Mouse (Mus musculus): ENCODE results near the gene Vsig8. TPM values are rescaled to one million over a fixed set of nuclear protein-coding genes. Genes with fewer than 3 reads are reported as not detected.

The Vsig8 gene
- polyA plus RNA-seq, 1 experiment from 2014 or later, result 0.08 TPM

DNA sequence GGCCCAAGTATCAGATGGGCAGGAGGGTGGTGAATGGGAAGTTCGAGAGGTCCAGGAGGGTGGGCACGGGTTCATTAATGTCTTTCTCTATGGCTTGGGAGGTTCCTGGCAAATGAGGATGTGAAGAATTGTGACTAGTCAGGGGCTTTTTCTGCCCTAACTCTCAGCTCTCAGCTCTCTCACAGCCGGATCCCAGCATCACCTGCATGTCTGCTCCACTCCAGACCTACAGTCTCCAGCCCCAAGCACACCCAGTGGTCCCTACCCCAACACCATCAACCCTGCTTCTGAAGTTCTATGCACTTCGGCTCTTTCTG is 41.6 kb upstream of the Vsig8 start:
- ATAC-seq (ENCODE audit: low FRiP score) (no peak), DNase-seq (ENCODE audit: low spot score, missing footprints) (no peak)
- H3K9ac ChIP-seq (ENCODE audit: low read length), result no peak overlapping the region
- no peaks in the 10 kb centered on the region for H3K36me3 ChIP-seq (ENCODE audit: control insufficient read depth, insufficient read depth, low read length)
- H3K27me3 ChIP-seq (ENCODE audit: control insufficient read depth, insufficient read depth, low read length), result no peaks in the 10 kb centered on the region
- no peak overlapping the region for H3K4me3 ChIP-seq (ENCODE audit: low read depth, low read length)
- 81% methylated on average over 4 of the region's 4 CpGs for WGBS
- H3K4me1 ChIP-seq (ENCODE audit: control insufficient read depth, insufficient read depth, low read length), result no peaks in the 10 kb centered on the region
- H3K9me3 ChIP-seq (ENCODE audit: control insufficient read depth, low read length), result no peaks in the 10 kb centered on the region
- H3K4me2 ChIP-seq, result no peak overlapping the region
- H3K27ac ChIP-seq (ENCODE audit: low read depth, low read length), result no peak overlapping the region

DNA sequence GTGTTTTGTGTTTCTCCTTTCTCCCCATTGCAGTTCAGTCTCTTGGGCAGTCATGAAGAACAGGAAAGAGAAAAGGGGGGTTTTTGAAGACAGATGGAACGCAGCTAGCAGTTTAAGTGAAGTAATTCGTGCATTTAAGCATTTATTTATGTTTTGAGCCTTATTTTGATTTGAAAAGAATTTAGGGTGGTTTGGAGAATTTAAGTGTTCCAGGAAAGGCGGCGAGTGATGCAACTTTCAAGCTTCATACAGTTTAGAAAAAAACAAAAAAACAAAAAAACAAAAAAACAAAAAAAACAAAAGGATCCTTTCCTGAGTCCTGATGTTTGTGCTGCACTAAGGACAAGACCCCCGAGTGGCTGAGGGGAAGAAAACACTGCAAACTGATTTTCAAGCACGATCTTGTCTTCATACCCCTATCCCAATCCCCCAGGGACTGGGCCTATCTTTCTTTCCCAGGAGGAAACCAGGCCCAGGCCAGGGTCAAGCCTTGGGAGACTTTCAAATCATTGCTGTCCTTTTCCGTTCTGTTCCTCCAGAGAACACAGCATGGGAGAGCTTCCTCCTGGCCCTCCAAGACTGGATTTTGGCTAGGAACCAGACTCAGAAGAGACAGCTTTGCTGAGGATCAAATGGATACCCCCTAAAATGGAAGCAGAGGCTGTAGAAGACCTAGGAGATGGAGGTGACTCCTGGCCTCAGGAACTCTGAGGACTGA is 41.0 kb upstream of the Vsig8 start:
- Histone ChIP-seq H3K4me1 (ENCODE audit: control insufficient read depth, insufficient read depth, low read length) (no peaks in the 10 kb centered on the region), H3K27ac (ENCODE audit: low read depth, low read length) (no peak overlapping the region), H3K27me3 (ENCODE audit: control insufficient read depth, insufficient read depth, low read length) (no peaks in the 10 kb centered on the region), H3K4me2 (no peak overlapping the region), H3K4me3 (ENCODE audit: low read depth, low read length) (no peak overlapping the region), H3K9ac (ENCODE audit: low read length) (no peak overlapping the region), H3K36me3 (ENCODE audit: control insufficient read depth, insufficient read depth, low read length) (no peaks in the 10 kb centered on the region), H3K9me3 (ENCODE audit: control insufficient read depth, low read length) (no peaks in the 10 kb centered on the region)
- ATAC-seq (ENCODE audit: low FRiP score) (no peak), DNase-seq (ENCODE audit: low spot score, missing footprints) (no peak)
- 84% methylated on average over 7 of the region's 7 CpGs for WGBS

DNA sequence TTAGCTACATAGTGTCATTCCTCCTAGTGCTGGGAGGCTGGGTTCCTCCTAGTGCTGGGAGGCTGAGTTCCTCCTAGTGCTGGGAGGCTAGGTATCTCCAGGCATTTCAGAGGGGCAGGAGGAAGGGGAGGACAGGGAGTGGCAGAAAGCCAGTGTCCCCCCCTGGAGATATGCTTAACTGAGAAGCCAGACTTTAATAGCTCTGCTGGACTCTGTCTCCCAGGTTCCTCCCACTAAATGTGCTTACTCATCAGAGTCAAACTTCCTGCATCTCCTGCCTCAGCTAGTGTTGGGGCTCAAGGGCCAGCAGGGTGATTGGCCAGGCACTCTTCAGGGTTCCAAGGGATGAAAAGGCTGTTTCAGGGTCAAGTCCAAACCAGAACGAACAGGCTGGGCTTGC is 40.3 kb upstream of the Vsig8 start:
- DNase-seq (ENCODE audit: low spot score, missing footprints) (no peak), ATAC-seq (ENCODE audit: low FRiP score) (no peak)
- H3K36me3 ChIP-seq (ENCODE audit: control insufficient read depth, insufficient read depth, low read length), result no peaks in the 10 kb centered on the region
- H3K4me3 ChIP-seq (ENCODE audit: low read depth, low read length), result no peak overlapping the region
- WGBS, result 86% methylated on average over 1 of the region's 1 CpGs
- H3K4me1 ChIP-seq (ENCODE audit: control insufficient read depth, insufficient read depth, low read length), result no peaks in the 10 kb centered on the region
- no peaks in the 10 kb centered on the region for H3K9me3 ChIP-seq (ENCODE audit: control insufficient read depth, low read length)
- no peak overlapping the region for H3K4me2 ChIP-seq
- H3K27ac ChIP-seq (ENCODE audit: low read depth, low read length), result no peak overlapping the region
- H3K27me3 ChIP-seq (ENCODE audit: control insufficient read depth, insufficient read depth, low read length), result no peaks in the 10 kb centered on the region
- H3K9ac ChIP-seq (ENCODE audit: low read length), result no peak overlapping the region

DNA sequence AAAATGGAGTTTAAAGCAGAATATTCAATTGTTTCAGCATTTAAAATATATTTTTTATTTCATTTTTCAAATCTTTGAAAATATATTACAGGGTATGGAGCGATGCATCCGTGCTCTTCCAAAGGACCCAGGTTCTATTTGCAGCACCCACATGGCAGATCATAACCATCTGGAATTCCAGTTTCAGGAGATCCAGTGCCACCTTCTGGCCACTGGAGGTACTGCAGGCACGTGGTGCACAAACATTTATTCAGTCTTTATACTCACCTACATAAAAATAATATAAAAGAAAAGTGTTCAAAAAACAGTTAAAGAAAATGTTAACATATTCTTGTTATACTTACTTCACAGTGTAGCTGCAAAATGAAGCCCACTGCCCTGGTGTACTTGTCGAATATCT is 37.7 kb upstream of the Vsig8 start:
- Histone ChIP-seq H3K36me3 (ENCODE audit: control insufficient read depth, insufficient read depth, low read length) (no peaks in the 10 kb centered on the region), H3K27me3 (ENCODE audit: control insufficient read depth, insufficient read depth, low read length) (no peaks in the 10 kb centered on the region), H3K9me3 (ENCODE audit: control insufficient read depth, low read length) (no peaks in the 10 kb centered on the region), H3K4me1 (ENCODE audit: control insufficient read depth, insufficient read depth, low read length) (0 out of 2 replicates have a peak, but pooled peaks cover 5% of the 10 kb centered on the region), H3K4me3 (ENCODE audit: low read depth, low read length) (no peak overlapping the region), H3K27ac (ENCODE audit: low read depth, low read length) (no peak overlapping the region), H3K9ac (ENCODE audit: low read length) (no peak overlapping the region), H3K4me2 (no peak overlapping the region)
- DNase-seq (ENCODE audit: low spot score, missing footprints) (no peak), ATAC-seq (ENCODE audit: low FRiP score) (no peak)
- 73% methylated on average over 4 of the region's 4 CpGs for WGBS

DNA sequence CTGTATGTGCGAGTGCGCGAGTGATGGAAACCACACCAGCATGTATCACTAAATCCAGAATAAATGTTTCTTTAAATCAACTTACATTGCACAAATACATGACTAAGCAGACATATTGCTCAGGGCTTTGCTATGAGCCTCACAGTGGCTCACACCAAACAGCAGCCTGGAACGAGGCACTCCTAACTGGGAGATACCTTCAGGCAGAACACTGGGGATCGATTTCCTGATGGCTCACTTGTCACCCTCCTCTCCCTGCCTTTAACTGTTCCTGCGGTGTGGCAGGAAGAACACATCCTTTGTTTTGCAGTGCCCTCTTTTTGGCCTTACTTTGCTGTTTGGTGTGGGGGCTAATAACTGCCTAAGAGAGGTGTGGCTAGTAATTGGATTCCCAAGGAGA is 36.1 kb upstream of the Vsig8 start:
- 70% methylated on average over 6 of the region's 6 CpGs for WGBS
- no peak overlapping the region for H3K4me2 ChIP-seq
- no peaks in the 10 kb centered on the region for H3K27me3 ChIP-seq (ENCODE audit: control insufficient read depth, insufficient read depth, low read length)
- no peak overlapping the region for H3K27ac ChIP-seq (ENCODE audit: low read depth, low read length)
- H3K9ac ChIP-seq (ENCODE audit: low read length), result no peak overlapping the region
- 0 out of 2 replicates have a peak, but pooled peaks cover 5% of the 10 kb centered on the region for H3K4me1 ChIP-seq (ENCODE audit: control insufficient read depth, insufficient read depth, low read length)
- ATAC-seq (ENCODE audit: low FRiP score) (no peak), DNase-seq (ENCODE audit: low spot score, missing footprints) (no peak)
- H3K4me3 ChIP-seq (ENCODE audit: low read depth, low read length), result no peak overlapping the region
- no peaks in the 10 kb centered on the region for H3K9me3 ChIP-seq (ENCODE audit: control insufficient read depth, low read length)
- no peaks in the 10 kb centered on the region for H3K36me3 ChIP-seq (ENCODE audit: control insufficient read depth, insufficient read depth, low read length)

DNA sequence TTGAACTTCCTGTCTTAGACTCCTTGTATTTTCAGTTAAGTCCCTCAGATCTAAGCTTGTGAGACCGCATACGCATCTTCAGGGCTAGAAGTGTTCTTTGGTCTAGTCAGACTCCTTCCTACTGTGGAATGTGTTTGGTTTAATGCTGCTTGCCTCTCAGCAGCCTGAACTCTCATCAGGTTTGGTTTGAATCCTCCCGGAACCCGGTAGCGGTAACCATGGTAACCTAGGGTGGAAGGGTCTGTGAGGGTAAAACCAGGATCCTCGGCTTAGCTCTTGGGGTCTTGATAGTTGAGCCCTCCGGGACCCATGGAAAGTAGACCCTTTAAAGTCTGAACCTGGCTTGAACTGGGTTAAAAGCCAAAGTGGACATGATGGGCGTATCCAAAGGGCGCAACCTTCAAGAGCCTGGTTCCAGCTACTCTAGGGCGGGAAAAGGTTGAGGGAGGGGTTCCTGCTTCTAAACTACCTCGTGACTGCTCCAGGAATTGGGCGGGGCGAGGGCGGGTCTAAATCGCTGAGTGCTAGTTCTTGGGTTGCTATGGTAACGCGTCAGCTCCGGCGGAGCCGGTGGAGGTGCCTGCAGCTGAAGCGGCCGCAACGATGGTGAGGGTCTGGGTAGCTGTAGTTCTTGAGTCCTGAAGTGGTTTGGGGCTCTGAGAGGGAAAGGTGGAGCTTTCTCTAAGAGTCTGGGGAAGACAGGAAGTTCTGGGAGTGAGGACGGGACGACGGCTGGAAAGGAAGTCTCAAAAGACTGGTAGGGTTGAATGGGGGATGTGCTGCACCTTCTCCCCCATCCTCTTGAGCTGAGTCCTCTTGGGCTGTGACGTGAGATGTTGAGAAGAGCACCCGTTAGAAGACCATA is 34.9 kb upstream of the Vsig8 start, which contains the start of gene Cfap45:
Gene Cfap45 (plus strand): TSS at position 226 of the 865 bp plus-strand sequence.
- H3K27ac ChIP-seq (ENCODE audit: low read depth, low read length), result no peak within 1 kb of the TSS
- DNase-seq (ENCODE audit: low spot score, missing footprints), result peak; percentile 98
- peak within 1 kb of the TSS; percentile 6; the same call in 1 of the 2 replicates for H3K4me3 ChIP-seq (ENCODE audit: low read depth, low read length)
- ATAC-seq (ENCODE audit: low FRiP score), result peak; percentile 93
- H3K27me3 ChIP-seq (ENCODE audit: control insufficient read depth, insufficient read depth, low read length), result no peaks in the 10 kb centered on the region
- H3K4me1 ChIP-seq (ENCODE audit: control insufficient read depth, insufficient read depth, low read length), result 0 out of 2 replicates have a peak, but pooled peaks cover 5% of the 10 kb centered on the region
- WGBS, result 2% methylated on average over 28 of the region's 28 CpGs
- H3K9me3 ChIP-seq (ENCODE audit: control insufficient read depth, low read length), result no peaks in the 10 kb centered on the region
- H3K36me3 ChIP-seq (ENCODE audit: control insufficient read depth, insufficient read depth, low read length), result no peaks in the 10 kb centered on the region
- peak within 1 kb of the TSS; percentile 34 for H3K4me2 ChIP-seq
- no peak within 1 kb of the TSS for H3K9ac ChIP-seq (ENCODE audit: low read length)

DNA sequence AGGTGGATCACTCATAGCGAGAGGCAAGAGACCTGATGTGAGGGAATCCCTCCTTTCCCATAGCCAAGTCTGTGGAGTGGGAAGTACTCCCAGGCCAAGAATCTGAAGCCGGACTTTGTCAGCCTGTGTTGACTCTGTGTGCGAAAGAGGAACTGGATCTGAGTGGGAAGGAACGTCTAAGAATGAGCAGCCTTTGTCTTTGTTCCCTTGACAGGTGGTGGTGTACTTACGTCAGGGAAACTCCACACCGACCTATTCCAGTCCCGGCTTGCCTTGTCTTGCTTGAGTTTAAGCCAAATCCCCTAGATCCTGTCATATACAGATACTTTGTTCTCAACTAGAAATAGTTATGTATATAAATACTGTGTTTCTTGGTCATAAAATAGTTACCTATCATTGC is 33.2 kb upstream of the Vsig8 start:
- Histone ChIP-seq H3K27ac (ENCODE audit: low read depth, low read length) (no peak overlapping the region), H3K4me2 (no peak overlapping the region), H3K9ac (ENCODE audit: low read length) (no peak overlapping the region), H3K4me3 (ENCODE audit: low read depth, low read length) (no peak overlapping the region), H3K36me3 (ENCODE audit: control insufficient read depth, insufficient read depth, low read length) (no peaks in the 10 kb centered on the region), H3K4me1 (ENCODE audit: control insufficient read depth, insufficient read depth, low read length) (0 out of 2 replicates have a peak, but pooled peaks cover 5% of the 10 kb centered on the region), H3K27me3 (ENCODE audit: control insufficient read depth, insufficient read depth, low read length) (no peaks in the 10 kb centered on the region), H3K9me3 (ENCODE audit: control insufficient read depth, low read length) (no peaks in the 10 kb centered on the region)
- no peak for ATAC-seq (ENCODE audit: low FRiP score)
- 71% methylated on average over 7 of the region's 7 CpGs for WGBS
- no peak for DNase-seq (ENCODE audit: low spot score, missing footprints)

DNA sequence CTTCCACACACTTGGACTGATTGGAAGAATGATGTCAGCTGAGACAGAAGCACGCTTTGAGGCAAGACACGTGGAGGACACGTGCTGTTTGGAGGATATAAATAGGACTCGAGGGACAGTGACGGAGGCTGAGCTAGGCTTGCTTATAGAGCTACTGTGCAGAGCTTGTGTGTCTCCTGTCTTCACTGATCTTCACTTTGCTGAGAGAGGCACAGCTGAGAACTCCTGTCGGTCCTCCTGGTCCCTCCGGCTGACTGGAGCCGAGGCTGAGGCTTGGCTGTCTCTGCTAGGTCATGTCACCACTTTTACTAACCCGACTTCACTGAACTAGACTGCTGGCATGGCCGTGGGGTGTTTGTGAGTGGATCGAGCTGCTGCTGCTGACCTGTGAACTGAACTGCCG is 32.0 kb upstream of the Vsig8 start:
- H3K4me1 ChIP-seq (ENCODE audit: control insufficient read depth, insufficient read depth, low read length), result 0 out of 2 replicates have a peak, but pooled peaks cover 5% of the 10 kb centered on the region
- H3K36me3 ChIP-seq (ENCODE audit: control insufficient read depth, insufficient read depth, low read length), result no peaks in the 10 kb centered on the region
- no peak overlapping the region for H3K9ac ChIP-seq (ENCODE audit: low read length)
- no peak overlapping the region for H3K4me2 ChIP-seq
- no peak overlapping the region for H3K27ac ChIP-seq (ENCODE audit: low read depth, low read length)
- DNase-seq (ENCODE audit: low spot score, missing footprints), result no peak
- H3K9me3 ChIP-seq (ENCODE audit: control insufficient read depth, low read length), result no peaks in the 10 kb centered on the region
- no peak overlapping the region for H3K4me3 ChIP-seq (ENCODE audit: low read depth, low read length)
- ATAC-seq (ENCODE audit: low FRiP score), result no peak
- H3K27me3 ChIP-seq (ENCODE audit: control insufficient read depth, insufficient read depth, low read length), result no peaks in the 10 kb centered on the region
- 79% methylated on average over 12 of the region's 12 CpGs for WGBS
